In the genomic region with DNA sequence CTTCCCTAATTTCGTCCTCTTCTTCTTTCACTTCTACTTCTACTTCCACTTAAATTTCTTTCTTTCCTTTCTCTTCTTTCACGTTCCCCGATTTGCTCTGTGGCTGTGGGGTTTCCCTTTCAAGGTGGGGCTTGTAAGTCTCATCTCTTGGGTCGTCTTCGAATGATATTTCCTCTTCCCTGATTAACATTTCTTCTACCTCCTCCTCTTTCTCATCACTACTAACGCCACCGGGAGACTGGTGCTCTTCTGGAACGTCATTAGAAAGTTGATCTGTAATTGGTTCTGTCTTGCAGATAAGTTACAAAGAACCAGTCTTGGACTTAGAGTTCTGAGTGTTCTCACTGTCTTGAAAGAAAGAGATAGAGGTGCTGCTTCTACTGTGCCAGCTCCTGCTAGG, we compare ENCODE assay signal across 8 mouse cellular contexts. TPM values are rescaled to one million over a fixed set of nuclear protein-coding genes. Genes with fewer than 3 reads are reported as not detected.
A peak's percentile ranks its signal among the peaks of the same experiment; 100 is the strongest.
DNase-seq lines count a peak whose midpoint lies in the region; ATAC-seq lines count a peak whose summit lies in the region.

No protein-coding gene starts in this region.

- intact Hi-C loops in heart, postnatal 25 days (cut with DNase I), result no loop called here

- peak overlapping the region; percentile 89 for H3K4me2 ChIP-seq in heart, embryonic 11.5 days
- peak overlapping the region; percentile 96 for H3K4me2 ChIP-seq in hindbrain, embryonic 14.5 days (replicated peaks)
- peak overlapping the region; percentile 86 for H3K4me2 ChIP-seq in midbrain, embryonic 11.5 days

- no peaks in the 10 kb centered on the region for H3K4me1 ChIP-seq in heart, embryonic 11.5 days (ENCODE audit: control insufficient read depth, insufficient read depth, low read length)
- no peaks in the 10 kb centered on the region for H3K4me1 ChIP-seq in hindbrain, embryonic 14.5 days (replicated peaks; ENCODE audit: control insufficient read depth, insufficient read depth, low read length)
- H3K4me1 ChIP-seq in midbrain, embryonic 11.5 days (ENCODE audit: control insufficient read depth, insufficient read depth, low read length), result no peaks in the 10 kb centered on the region

- H3K27ac ChIP-seq in heart, embryonic 11.5 days (ENCODE audit: low read depth, low read length), result no peak overlapping the region
- H3K27ac ChIP-seq in hindbrain, embryonic 14.5 days, result no peak overlapping the region
- H3K27ac ChIP-seq in midbrain, embryonic 11.5 days (ENCODE audit: low read depth, low read length), result no peak overlapping the region

- ATAC-seq in heart, embryonic 11.5 days (replicated peaks; ENCODE audit: insufficient number of reproducible peaks, low FRiP score, low TSS enrichment), result no peak
- ATAC-seq in hindbrain, embryonic 14.5 days (ENCODE audit: low FRiP score), result no peak
- ATAC-seq in midbrain, embryonic 11.5 days (ENCODE audit: low FRiP score), result no peak

- no peaks in the 10 kb centered on the region for H3K36me3 ChIP-seq in heart, embryonic 11.5 days (ENCODE audit: control insufficient read depth, insufficient read depth, low read length)
- H3K36me3 ChIP-seq in hindbrain, embryonic 14.5 days (replicated peaks; ENCODE audit: control insufficient read depth, insufficient read depth), result no peaks in the 10 kb centered on the region
- no peaks in the 10 kb centered on the region for H3K36me3 ChIP-seq in midbrain, embryonic 11.5 days (ENCODE audit: control insufficient read depth, insufficient read depth, low read length)

- H3K4me3 ChIP-seq in heart, embryonic 11.5 days (ENCODE audit: low read depth, low read length), result peak overlapping the region; percentile 57
- peak overlapping the region; percentile 46 for H3K4me3 ChIP-seq in hindbrain, embryonic 14.5 days (replicated peaks; ENCODE audit: low read length)
- peak overlapping the region; percentile 46 for H3K4me3 ChIP-seq in midbrain, embryonic 11.5 days (ENCODE audit: low read depth, low read length)

- WGBS in heart, embryonic 11.5 days (ENCODE audit: insufficient replicate concordance), result 13% methylated on average over 8 of the region's 8 CpGs
- WGBS in hindbrain, embryonic 14.5 days, result 19% methylated on average over 8 of the region's 8 CpGs
- WGBS in midbrain, embryonic 11.5 days, result 17% methylated on average over 8 of the region's 8 CpGs

- no peaks in the 10 kb centered on the region for H3K9me3 ChIP-seq in heart, embryonic 11.5 days (replicated peaks; ENCODE audit: control insufficient read depth, low read length)
- no peaks in the 10 kb centered on the region for H3K9me3 ChIP-seq in hindbrain, embryonic 14.5 days (ENCODE audit: control insufficient read depth, low read length)
- H3K9me3 ChIP-seq in midbrain, embryonic 11.5 days (ENCODE audit: control insufficient read depth, low read length), result no peaks in the 10 kb centered on the region

- H3K9ac ChIP-seq in heart, embryonic 11.5 days (ENCODE audit: low read depth, low read length), result no peak overlapping the region
- H3K9ac ChIP-seq in hindbrain, embryonic 14.5 days, result peak overlapping the region; percentile 60; the same call in 1 of the 2 replicates
- H3K9ac ChIP-seq in midbrain, embryonic 11.5 days (ENCODE audit: low read length), result peak overlapping the region; percentile 67; the same call in 1 of the 2 replicates

- peaks cover 15% of the 10 kb centered on the region for H3K27me3 ChIP-seq in heart, embryonic 11.5 days (ENCODE audit: control insufficient read depth, insufficient read depth, low read length)
- H3K27me3 ChIP-seq in hindbrain, embryonic 14.5 days (ENCODE audit: control insufficient read depth, insufficient read depth, low read length), result peaks cover 24% of the 10 kb centered on the region
- H3K27me3 ChIP-seq in midbrain, embryonic 11.5 days (ENCODE audit: control insufficient read depth, insufficient read depth, low read length), result peaks cover 9% of the 10 kb centered on the region

- no peak for DNase-seq in heart, postnatal 25 days (ENCODE audit: low spot score)
- DNase-seq in Muller cell, postnatal 12 days (ENCODE audit: inconsistent ontology term), result peak; percentile 20
- no peak for DNase-seq in hindbrain, embryonic 14.5 days (ENCODE audit: low spot score)
- DNase-seq in midbrain, embryonic 11.5 days (ENCODE audit: low spot score, missing footprints), result peak; percentile 90
- DNase-seq in cerebellum, postnatal 10 days, result no peak
- no peak for DNase-seq in adrenal gland, adult (ENCODE audit: inconsistent age in 2 of 2, low spot score in 1 of 2)
- DNase-seq in gastrocnemius, postnatal 4 days (ENCODE audit: low spot score in 2 of 2), result no peak

RNA-seq across cellular contexts. Expression of a gene that starts 8.8 kb away (rescaled TPM):
- polyA plus RNA-seq in heart, embryonic 11.5 days (2014; fragmentation: Nextera tagmentation; extraction: Ambion mirVana), result 30.1 and 33.4 TPM in 2 replicates
- total RNA-seq in heart, postnatal 25 days (2021), result 10 to 100 TPM; 16.1 to 16.9 TPM
- 69.6 and 72.1 TPM in 2 replicates for polyA plus RNA-seq in hindbrain, embryonic 14.5 days (2014; fragmentation: Nextera tagmentation; extraction: Ambion mirVana)
- polyA plus RNA-seq in midbrain, embryonic 11.5 days (2014; fragmentation: Nextera tagmentation; extraction: Ambion mirVana), result 65.8 and 71.9 TPM in 2 replicates
- 10 to 100 TPM; 18.5 to 25.8 TPM for total RNA-seq in gastrocnemius, postnatal 4 days (2021)

RNA-seq across cellular contexts. Expression of a gene that starts 28.2 kb away (rescaled TPM):
- 1.0 and 1.2 TPM in 2 replicates for polyA plus RNA-seq in heart, embryonic 11.5 days (2014; fragmentation: Nextera tagmentation; extraction: Ambion mirVana)
- 1 to 10 TPM; 2.4 to 2.6 TPM for total RNA-seq in heart, postnatal 25 days (2021)
- 0.37 and 0.48 TPM in 2 replicates for polyA plus RNA-seq in hindbrain, embryonic 14.5 days (2014; fragmentation: Nextera tagmentation; extraction: Ambion mirVana)
- polyA plus RNA-seq in midbrain, embryonic 11.5 days (2014; fragmentation: Nextera tagmentation; extraction: Ambion mirVana), result 0.66 and 2.0 TPM in 2 replicates
- 1 to 10 TPM; 3.5 to 5.0 TPM for total RNA-seq in gastrocnemius, postnatal 4 days (2021)

RNA-seq across cellular contexts. Expression of a gene that starts 36.3 kb away (rescaled TPM):
- polyA plus RNA-seq in heart, embryonic 11.5 days (2014; fragmentation: Nextera tagmentation; extraction: Ambion mirVana), result 31.7 and 40.0 TPM in 2 replicates
- total RNA-seq in heart, postnatal 25 days (2021), result 10 to 100 TPM in 1 of 2 experiments, 1 to 10 TPM in 1; 9.3 to 11.2 TPM
- polyA plus RNA-seq in hindbrain, embryonic 14.5 days (2014; fragmentation: Nextera tagmentation; extraction: Ambion mirVana), result 55.9 and 56.6 TPM in 2 replicates
- polyA plus RNA-seq in midbrain, embryonic 11.5 days (2014; fragmentation: Nextera tagmentation; extraction: Ambion mirVana), result 77.2 and 85.5 TPM in 2 replicates
- 10 to 100 TPM; 16.6 to 17.8 TPM for total RNA-seq in gastrocnemius, postnatal 4 days (2021)

RNA-seq across cellular contexts. Expression of a gene that starts 36.4 kb away (rescaled TPM):
- polyA plus RNA-seq in heart, embryonic 11.5 days (2014; fragmentation: Nextera tagmentation; extraction: Ambion mirVana), result 223 and 233 TPM in 2 replicates
- total RNA-seq in heart, postnatal 25 days (2021), result 100 to 1,000 TPM; 112 to 120 TPM
- 241 and 266 TPM in 2 replicates for polyA plus RNA-seq in hindbrain, embryonic 14.5 days (2014; fragmentation: Nextera tagmentation; extraction: Ambion mirVana)
- polyA plus RNA-seq in midbrain, embryonic 11.5 days (2014; fragmentation: Nextera tagmentation; extraction: Ambion mirVana), result 278 and 283 TPM in 2 replicates
- 100 to 1,000 TPM; 156 TPM for total RNA-seq in gastrocnemius, postnatal 4 days (2021)

Comparison
In these comparisons a context has a peak if more than half of its experiments do, and no peak if none do; other contexts are left out.
1. DNase-seq: peak in Muller cell, postnatal 12 days (single experiment) and midbrain, embryonic 11.5 days (single experiment); none in heart, postnatal 25 days (single experiment), hindbrain, embryonic 14.5 days (single experiment), cerebellum, postnatal 10 days (0 of 2), adrenal gland, adult (0 of 2) and gastrocnemius, postnatal 4 days (0 of 2).
2. Peak in every context shown above with its lines, with median percentiles within 50 percentile points of each other: H3K4me2 ChIP-seq and H3K4me3 ChIP-seq.